Mouse (Mus musculus) monocyte, adult 2 months (primary cell): ENCODE measurements at regions not wholly inside any gene's neighbourhood (a gene's known extent, or its start where the extent isn't known, plus 50 kb on each side); places are given as distances from the start of the nearest gene placed in this dataset.

ENCODE experiments used
- DNase-seq, 2 experiments: peaks; one replicate each; pipeline ENCODE4 v3.0.0; 2022; ENCODE audit warnings: low spot score in 2 of 2, low read depth in 1 of 2

- no peak for DNase-seq
Observed at GRCm38 (mm10) chr6:91573487-91573886, 57.8 kb downstream of the Lsm3 start.

- no peak for DNase-seq
Observed at GRCm38 (mm10) chr6:91574414-91574813, 58.7 kb downstream of the Lsm3 start.

GRCm38 (mm10) chr6:91575662-91576364 is 60.1 kb downstream of the Lsm3 start:
- peak in 1 of 2 experiments; percentile 50 for DNase-seq

GRCm38 (mm10) chr6:91576906-91577305 is 61.2 kb downstream of the Lsm3 start:
- no peak for DNase-seq

- DNase-seq: no peak
Observed at GRCm38 (mm10) chr6:91579666-91580065, 63.9 kb downstream of the Lsm3 start.

GRCm38 (mm10) chr6:91580607-91581006 is 64.9 kb downstream of the Lsm3 start:
- DNase-seq: no peak

GRCm38 (mm10) chr6:91582338-91582737 is 66.6 kb downstream of the Lsm3 start:
- peak; percentile 23 to 41 for DNase-seq

GRCm38 (mm10) chr6:91583346-91583745 is 67.6 kb downstream of the Lsm3 start:
- DNase-seq: no peak

GRCm38 (mm10) chr6:91585543-91585942 is 69.8 kb downstream of the Lsm3 start:
- peak; percentile 24 to 56 for DNase-seq

GRCm38 (mm10) chr6:91589181-91589580 is 73.5 kb downstream of the Lsm3 start:
- no peak for DNase-seq

- no peak for DNase-seq
Observed at GRCm38 (mm10) chr6:91590395-91590794, 74.7 kb downstream of the Lsm3 start.

GRCm38 (mm10) chr6:91590806-91591571 is 75.3 kb downstream of the Lsm3 start:
- DNase-seq: no peak

GRCm38 (mm10) chr6:91592651-91593050 is 76.9 kb downstream of the Lsm3 start:
- DNase-seq: no peak

GRCm38 (mm10) chr6:91598942-91599341 is 83.2 kb downstream of the Lsm3 start:
- peak; percentile 56 to 64 for DNase-seq

GRCm38 (mm10) chr6:91600116-91600515 is 83.7 kb upstream of the Slc6a6 start:
- DNase-seq: no peak

- no peak for DNase-seq
Observed at GRCm38 (mm10) chr6:91606634-91607215, 77.1 kb upstream of the Slc6a6 start.

GRCm38 (mm10) chr6:91607613-91608272 is 76.1 kb upstream of the Slc6a6 start:
- no peak for DNase-seq

GRCm38 (mm10) chr6:91609671-91610070 is 74.2 kb upstream of the Slc6a6 start:
- DNase-seq: no peak

GRCm38 (mm10) chr6:91615022-91615421 is 68.8 kb upstream of the Slc6a6 start:
- DNase-seq: no peak

- no peak for DNase-seq
Observed at GRCm38 (mm10) chr6:91616541-91616940, 67.3 kb upstream of the Slc6a6 start.

- peak; percentile 61 for DNase-seq
Observed at GRCm38 (mm10) chr6:91617031-91617596, 66.7 kb upstream of the Slc6a6 start.
